Mouse (Mus musculus) forebrain, postnatal 0 days (tissue): ENCODE data around the gene Camp. TPM values are rescaled to one million over a fixed set of nuclear protein-coding genes. Genes with fewer than 3 reads are reported as not detected.

Experiments
- ATAC-seq: fragments of 200-750 bp; cut with Nextera tagmentation; 2 replicates; pipeline ENCODE4 v1.8.0; 2017; ENCODE audit warnings: mild to moderate bottlenecking, moderate library complexity
- DNase-seq: peaks from one replicate; pipeline ENCODE4 v3.0.0-alpha.2; 2015
- H3K27ac ChIP-seq: fragments of 300-500 bp; sonication (generic); 2 replicates; pipeline ENCODE4 v1.5.1; 2014; ENCODE audit warnings: low read depth, mild to moderate bottlenecking, antibody characterized with exemption, low read length, moderate library complexity, mixed read lengths
- H3K27me3 ChIP-seq: fragments of 300-500 bp; sonication (generic); 2 replicates; pipeline ENCODE4 v1.6.1; 2014; ENCODE audit warnings: mild to moderate bottlenecking, low read length, mixed read lengths; ENCODE audit not compliant: insufficient read depth
- H3K36me3 ChIP-seq: fragments of 300-500 bp; sonication (generic); 2 replicates; pipeline ENCODE4 v1.6.1; 2014; ENCODE audit warnings: mild to moderate bottlenecking, moderate library complexity; ENCODE audit not compliant: insufficient read depth
- H3K4me1 ChIP-seq: fragments of 300-500 bp; sonication (generic); 2 replicates; pipeline ENCODE4 v1.6.1; 2014; ENCODE audit warnings: antibody characterized with exemption; ENCODE audit not compliant: insufficient read depth
- H3K4me2 ChIP-seq: fragments of 300-500 bp; sonication (generic); 2 replicates; pipeline ENCODE4 v1.6.1; 2014; ENCODE audit warnings: low read depth, mild to moderate bottlenecking, moderate library complexity
- H3K4me3 ChIP-seq: fragments of 300-500 bp; sonication (generic); 2 replicates; pipeline ENCODE4 v1.5.1; 2014; ENCODE audit warnings: low read depth, low read length, mixed read lengths
- H3K9ac ChIP-seq: fragments of 300-500 bp; sonication (generic); 2 replicates; pipeline ENCODE4 v1.6.1; 2014; ENCODE audit warnings: mild to moderate bottlenecking
- H3K9me3 ChIP-seq: fragments of 300-500 bp; sonication (generic); 2 replicates; pipeline ENCODE4 v1.6.1; 2016; ENCODE audit warnings: low read length
- CTCF ChIP-seq: sonication (generic); IDR thresholded peaks from 2 replicates; pipeline ENCODE4 v1.5.1; 2016; ENCODE audit warnings: antibody characterized with exemption, control low read depth, low read depth
- WGBS: fragments of 180-500 bp; shearing (Covaris S2); extraction: QIAGEN DNeasy Blood & Tissue Kit; methylation state at CpG from one replicate; pipeline ENCODE4 v1.1.7; 2014; 5-methylcytosine and 5-hydroxymethylcytosine counted together
- polyA plus RNA-seq: library from polyadenylated mRNA; unstranded; fragments of >200 nt; fragmentation: Nextera tagmentation; extraction: Ambion mirVana; gene quantifications from 2 replicates; pipeline ENCODE4 v1.2.1, GENCODE M21; 2015
- total RNA-seq: library from RNA; depleted of rRNA; stranded (reverse); fragments of >200 nt; gene quantifications from 2 replicates; pipeline ENCODE4 v1.2.3, GENCODE M21; 2014

Gene Camp
- total and polyA plus RNA-seq, 2 experiments from 2014 or later, result 0.35 TPM; not detected in 1

- Histone ChIP-seq H3K27me3 (no peaks in the 10 kb centered on the region), H3K9ac (peak within 1 kb of the TSS; percentile 77), H3K27ac (peak within 1 kb of the TSS; percentile 75), H3K9me3 (no peaks in the 10 kb centered on the region), H3K36me3 (peaks cover 12% of the 10 kb centered on the region), H3K4me2 (peak within 1 kb of the TSS; percentile 92), H3K4me3 (peak within 1 kb of the TSS; percentile 82), H3K4me1 (no peaks in the 10 kb centered on the region)
- peak; percentile 68 for TF ChIP-seq CTCF
- ATAC-seq, result peak; percentile 96
- peak; percentile 98 for DNase-seq
- WGBS, result 7% methylated on average over 33 of the region's 33 CpGs
Observed at GRCm38 (mm10) chr9:109874797-109875691, 25.6 kb upstream of the Camp start, which contains the start of gene Cdc25a. Gene Cdc25a, plus strand, starts transcription at chr9:109875579.

DNA sequence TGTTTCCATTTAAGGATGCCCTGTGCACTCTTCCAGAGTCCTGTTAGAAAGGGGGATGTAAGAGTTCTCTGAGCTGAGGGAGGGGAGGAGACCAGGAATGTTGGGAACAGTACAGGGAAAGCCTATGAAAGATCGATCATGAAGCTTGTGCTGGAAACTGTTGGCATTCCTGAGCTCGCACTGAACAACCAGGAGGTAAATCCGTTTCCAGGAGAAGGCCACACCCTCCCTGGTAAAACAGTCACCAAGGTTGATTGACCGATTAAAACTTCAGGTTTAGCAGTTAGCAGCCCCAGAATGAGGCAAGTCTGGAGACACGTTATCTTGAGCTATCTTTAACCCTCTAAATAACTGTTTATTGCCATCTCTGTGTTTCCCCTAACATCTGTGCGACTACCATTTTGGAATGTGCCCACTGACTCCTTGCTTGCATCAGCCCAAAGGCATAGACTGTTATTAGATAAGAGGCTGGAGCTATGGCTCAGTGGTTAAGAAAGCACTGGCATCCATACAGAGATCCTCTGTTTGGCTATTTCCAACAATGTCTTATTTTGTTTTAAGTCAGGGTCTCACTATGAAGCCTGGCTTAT is 21.7 kb upstream of the Camp start:
- no peak for ATAC-seq
- TF ChIP-seq CTCF, result no peak
- WGBS, result 44% methylated on average over 6 of the region's 6 CpGs

GRCm38 (mm10) chr9:109866218-109866617 is 16.8 kb upstream of the Camp start:
- Histone ChIP-seq H3K9me3 (no peaks in the 10 kb centered on the region), H3K4me3 (no peak overlapping the region), H3K4me1 (no peaks in the 10 kb centered on the region), H3K27ac (no peak overlapping the region), H3K27me3 (no peaks in the 10 kb centered on the region; the same call in 1 of the 2 replicates), H3K9ac (no peak overlapping the region), H3K4me2 (no peak overlapping the region), H3K36me3 (no peaks in the 10 kb centered on the region)
- TF ChIP-seq CTCF, result no peak
- 93% methylated on average over 2 of the region's 2 CpGs for WGBS
- ATAC-seq (no peak), DNase-seq (no peak)

More for the DNA sequence above, 21.7 kb upstream of the Camp start:
- no peak for DNase-seq
- H3K9ac ChIP-seq, result no peak overlapping the region
- no peak overlapping the region for H3K27ac ChIP-seq
- no peaks in the 10 kb centered on the region; the same call in 1 of the 2 replicates for H3K27me3 ChIP-seq
- no peak overlapping the region for H3K4me2 ChIP-seq
- no peaks in the 10 kb centered on the region for H3K36me3 ChIP-seq
- H3K9me3 ChIP-seq, result no peaks in the 10 kb centered on the region
- H3K4me3 ChIP-seq, result no peak overlapping the region
- H3K4me1 ChIP-seq, result no peaks in the 10 kb centered on the region

- H3K4me1 ChIP-seq, result no peaks in the 10 kb centered on the region
- no peaks in the 10 kb centered on the region for H3K9me3 ChIP-seq
- H3K9ac ChIP-seq, result no peak overlapping the region
- no peak overlapping the region for H3K4me3 ChIP-seq
- 0 out of 2 replicates have a peak overlapping the region, but pooled peaks have one; percentile 36 for H3K4me2 ChIP-seq
- H3K36me3 ChIP-seq, result no peaks in the 10 kb centered on the region
- no peak overlapping the region for H3K27ac ChIP-seq
- ATAC-seq (no peak), DNase-seq (no peak)
- WGBS, result 48% methylated on average over 3 of the region's 3 CpGs
- TF ChIP-seq CTCF, result no peak
- no peaks in the 10 kb centered on the region; the same call in 1 of the 2 replicates for H3K27me3 ChIP-seq
Observed at GRCm38 (mm10) chr9:109863085-109863484, 13.7 kb upstream of the Camp start.

GRCm38 (mm10) chr9:109862397-109863044 is 13.1 kb upstream of the Camp start:
- ATAC-seq (peak; percentile 36), DNase-seq (peak; percentile 74)
- Histone ChIP-seq H3K4me2 (peak overlapping the region; percentile 36), H3K9me3 (no peaks in the 10 kb centered on the region), H3K36me3 (no peaks in the 10 kb centered on the region), H3K4me1 (no peaks in the 10 kb centered on the region), H3K4me3 (no peak overlapping the region), H3K27ac (no peak overlapping the region), H3K27me3 (no peaks in the 10 kb centered on the region; the same call in 1 of the 2 replicates), H3K9ac (no peak overlapping the region)
- TF ChIP-seq CTCF, result peak; percentile 87
- 15% methylated on average over 20 of the region's 20 CpGs for WGBS

DNA sequence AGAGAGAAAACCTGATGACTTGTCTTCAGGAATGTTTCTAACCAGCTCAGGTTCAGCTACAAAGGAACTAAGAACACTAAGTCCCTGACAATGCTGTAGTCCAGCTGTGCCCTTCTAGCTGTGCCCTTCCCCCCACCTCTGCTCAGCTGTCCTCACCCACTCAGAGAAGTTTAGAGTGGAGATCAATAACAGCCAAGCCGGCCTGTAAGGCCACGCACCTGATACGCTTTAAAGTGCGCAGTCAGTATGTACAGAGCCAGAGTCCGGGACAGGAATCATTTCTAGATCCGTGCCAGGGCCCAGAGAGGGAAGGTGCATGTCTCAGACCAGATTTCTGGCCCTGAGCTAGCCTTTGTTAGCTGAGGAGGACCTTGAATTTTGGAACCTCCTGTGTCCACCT is 6.5 kb upstream of the Camp start:
- no peak for ATAC-seq
- H3K4me1 ChIP-seq, result no peaks in the 10 kb centered on the region
- TF ChIP-seq CTCF, result no peak
- H3K4me2 ChIP-seq, result no peak overlapping the region
- WGBS, result 80% methylated on average over 6 of the region's 6 CpGs
- H3K36me3 ChIP-seq, result no peaks in the 10 kb centered on the region
- no peak for DNase-seq
- H3K9ac ChIP-seq, result no peak overlapping the region
- H3K9me3 ChIP-seq, result no peaks in the 10 kb centered on the region
- no peaks in the 10 kb centered on the region for H3K27me3 ChIP-seq
- no peak overlapping the region for H3K27ac ChIP-seq
- H3K4me3 ChIP-seq, result no peak overlapping the region
